Mouse (Mus musculus): ENCODE data around the gene Herpud1.

Gene Herpud1

DNA sequence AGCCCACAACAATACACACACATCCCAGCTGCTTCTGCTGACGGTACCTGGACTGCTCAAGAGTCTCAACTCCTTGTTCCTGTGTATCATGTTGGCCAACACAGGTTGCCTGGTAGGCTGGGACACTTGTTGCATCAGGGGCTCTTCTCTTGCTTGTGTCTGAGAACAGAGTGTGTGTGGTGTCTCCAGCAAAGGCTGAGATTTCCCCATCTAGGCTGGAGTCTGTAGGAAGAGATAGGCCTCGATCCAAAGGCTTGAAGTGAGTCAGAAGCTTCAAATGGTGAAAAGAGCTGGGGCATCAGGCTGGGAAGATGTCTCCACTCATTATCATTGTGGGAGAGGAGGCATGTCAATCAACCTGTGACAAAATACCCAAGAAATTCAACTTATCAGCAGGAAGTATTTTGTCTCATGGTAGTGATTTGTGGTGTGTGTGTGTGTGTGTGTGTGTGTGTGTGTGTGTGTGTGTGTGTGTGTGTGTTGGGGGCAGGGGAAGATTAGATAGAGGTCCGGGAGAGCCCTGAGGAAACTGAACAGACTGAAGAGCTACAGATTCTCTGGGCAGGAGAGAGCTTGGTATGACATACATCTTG is 13.2 kb downstream of the Herpud1 start:
- in situ Hi-C loops (cut with MboI; ENCODE audit: unreplicated experiment in 2 of 2), result no loop called here

DNA sequence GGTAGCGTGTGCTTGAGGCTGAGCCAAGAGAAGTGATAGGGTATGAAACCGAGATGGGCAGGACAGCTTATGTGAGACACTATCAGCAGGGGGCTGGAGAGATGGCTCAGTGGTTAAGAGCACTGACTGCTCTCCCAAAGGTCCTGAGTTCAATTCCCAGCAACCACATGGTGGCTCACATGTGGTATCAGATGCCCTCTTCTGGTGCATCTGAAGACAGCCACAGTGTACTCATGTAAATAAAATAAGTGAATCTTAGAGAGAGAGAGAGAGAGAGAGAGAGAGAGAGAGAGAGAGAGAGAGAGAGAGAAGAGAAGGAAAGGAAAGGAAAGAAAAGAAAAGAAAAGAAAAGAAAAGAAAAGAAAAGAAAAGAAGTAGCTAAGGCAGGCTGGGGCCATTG is 13.7 kb downstream of the Herpud1 start:
- in situ Hi-C loops (cut with MboI; ENCODE audit: unreplicated experiment in 2 of 2), result loop anchor here in 1 of 2 experiments (5.0 kb wide), 1 partner anchor 77 kb away; no protein-coding TSS in a partner anchor

DNA sequence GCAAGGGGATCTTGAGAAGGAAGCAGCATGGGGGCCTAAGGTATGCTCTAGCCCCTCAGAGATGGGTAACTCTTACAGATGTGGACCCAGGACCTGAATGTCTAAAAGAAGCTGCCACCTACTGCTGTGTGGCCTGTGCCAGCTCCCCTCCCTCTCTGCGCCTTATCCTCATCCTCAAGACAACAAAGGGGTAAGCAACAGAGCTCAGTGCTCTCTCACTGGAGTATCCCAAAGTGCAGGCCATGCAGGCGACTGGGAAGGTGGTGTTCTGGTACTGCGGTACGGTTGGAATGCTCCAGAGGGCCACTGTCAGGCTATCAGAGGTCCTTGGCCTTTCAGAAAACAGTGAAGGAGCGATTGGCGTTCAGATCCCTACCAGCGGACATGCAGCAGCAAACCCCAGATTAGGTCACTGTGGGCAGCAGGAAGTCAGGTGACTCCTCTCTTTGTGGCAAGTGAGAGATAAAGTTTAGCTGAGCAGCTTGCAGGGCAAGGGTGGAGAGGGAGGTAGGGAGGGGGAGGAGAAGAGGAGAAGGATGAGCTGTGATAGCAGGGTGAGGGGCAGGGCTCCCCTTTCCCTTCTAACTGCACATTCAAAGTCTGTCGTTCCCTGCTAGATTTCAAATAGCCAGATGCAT is 22.3 kb downstream of the Herpud1 start:
- in situ Hi-C loops (cut with MboI; ENCODE audit: unreplicated experiment in 2 of 2), result no loop called here

DNA sequence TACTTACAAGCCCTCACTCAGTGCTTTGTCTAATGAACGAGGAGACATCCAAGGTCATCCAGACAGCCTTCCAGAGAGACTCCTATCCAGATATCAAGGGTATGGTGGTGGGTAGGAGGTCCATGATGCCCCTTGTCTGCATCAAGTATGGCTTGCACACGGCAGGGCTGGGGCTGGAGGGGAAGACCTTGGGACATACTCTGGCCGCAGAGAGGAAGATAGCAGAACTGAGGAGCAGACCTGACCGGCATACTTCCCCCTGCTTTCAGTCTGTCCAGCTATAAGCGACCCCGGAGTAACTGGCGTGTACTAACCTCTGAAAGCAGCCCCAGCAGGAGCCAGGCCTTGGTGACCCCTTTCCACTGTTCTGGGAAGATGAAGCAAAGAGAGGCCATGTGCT is 23.3 kb downstream of the Herpud1 start:
- in situ Hi-C loops (cut with MboI; ENCODE audit: unreplicated experiment in 2 of 2), result no loop called here

DNA sequence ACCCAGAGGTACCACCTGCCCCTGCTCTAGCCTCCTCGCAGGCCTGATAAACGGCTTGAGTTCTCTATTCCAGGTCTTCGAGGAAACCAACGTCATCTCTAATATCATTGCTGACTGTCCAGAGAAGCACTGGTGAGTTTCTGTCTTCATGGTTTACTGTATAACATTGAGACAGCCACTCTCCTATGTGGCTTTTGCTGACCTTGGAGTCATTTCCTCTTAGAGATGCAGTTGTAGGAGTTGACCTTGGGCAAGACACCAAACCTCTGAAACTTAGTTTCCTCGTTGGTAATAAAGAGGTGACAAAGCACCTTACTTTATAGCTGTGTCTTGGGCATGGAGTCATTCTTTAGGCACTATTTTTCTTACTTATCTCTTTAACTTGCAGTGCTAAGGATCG is 26.3 kb downstream of the Herpud1 start:
- in situ Hi-C loops (cut with MboI; ENCODE audit: unreplicated experiment in 2 of 2), result no loop called here

DNA sequence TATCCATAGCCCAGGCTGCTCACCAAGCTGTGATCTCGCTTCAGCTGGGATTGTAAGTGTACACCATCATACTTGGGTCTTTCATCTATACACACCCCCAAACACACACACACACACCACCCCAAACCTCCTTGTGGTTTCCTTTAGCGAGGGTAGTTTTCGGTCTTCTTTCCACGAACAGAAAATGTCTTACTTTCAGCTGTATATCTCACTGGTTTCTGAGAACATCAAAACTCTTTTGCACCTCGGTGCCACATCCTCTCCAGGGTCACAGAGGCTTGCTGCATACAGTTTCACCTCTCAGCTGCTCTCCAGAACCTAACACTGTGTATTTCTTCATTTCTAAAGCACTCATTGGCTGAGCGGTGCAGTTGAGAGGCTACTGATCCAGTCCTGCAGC is 27.3 kb downstream of the Herpud1 start:
- in situ Hi-C loops (cut with MboI; ENCODE audit: unreplicated experiment in 2 of 2), result no loop called here

DNA sequence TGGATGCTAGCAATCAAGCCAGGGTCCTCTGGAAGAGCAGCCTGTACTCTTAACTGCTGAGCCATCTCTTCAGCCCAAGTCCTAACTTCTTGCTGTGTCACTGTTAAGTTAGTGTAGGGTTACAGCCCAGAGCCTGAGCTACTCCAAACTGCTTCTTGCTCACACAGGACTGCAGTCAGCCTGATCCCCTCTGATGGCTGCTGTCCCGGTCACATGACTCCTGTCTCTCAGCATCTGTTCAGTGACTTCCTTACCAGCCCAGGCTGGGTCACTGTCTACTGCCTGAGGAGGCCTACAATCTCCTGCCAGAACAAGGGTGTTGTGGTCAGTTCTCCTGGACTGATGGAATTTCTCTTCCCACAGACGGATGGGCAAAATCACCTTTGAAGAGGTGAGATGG is 29.0 kb downstream of the Herpud1 start:
- in situ Hi-C loops (cut with MboI; ENCODE audit: unreplicated experiment in 2 of 2), result no loop called here

DNA sequence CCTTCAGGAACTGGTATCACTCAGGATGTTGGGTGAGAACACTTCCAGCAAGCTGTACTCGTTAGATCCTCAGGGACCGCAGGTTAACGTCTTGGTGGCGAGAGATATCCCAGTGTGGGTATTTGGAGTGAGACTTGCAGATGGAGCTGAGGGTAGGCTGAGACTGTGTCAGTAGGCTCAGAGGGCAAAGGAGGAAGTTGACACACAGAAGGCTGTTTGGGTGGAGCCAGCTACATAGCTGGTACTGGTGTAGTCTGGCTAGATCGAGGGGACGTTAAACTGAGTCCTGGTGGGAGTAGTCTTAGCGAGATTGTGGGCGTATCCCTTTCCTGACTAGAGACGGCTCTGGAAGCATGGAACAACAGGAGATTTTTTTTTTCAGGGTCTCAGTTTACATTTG is 31.8 kb downstream of the Herpud1 start:
- in situ Hi-C loops (cut with MboI; ENCODE audit: unreplicated experiment in 2 of 2), result no loop called here

DNA sequence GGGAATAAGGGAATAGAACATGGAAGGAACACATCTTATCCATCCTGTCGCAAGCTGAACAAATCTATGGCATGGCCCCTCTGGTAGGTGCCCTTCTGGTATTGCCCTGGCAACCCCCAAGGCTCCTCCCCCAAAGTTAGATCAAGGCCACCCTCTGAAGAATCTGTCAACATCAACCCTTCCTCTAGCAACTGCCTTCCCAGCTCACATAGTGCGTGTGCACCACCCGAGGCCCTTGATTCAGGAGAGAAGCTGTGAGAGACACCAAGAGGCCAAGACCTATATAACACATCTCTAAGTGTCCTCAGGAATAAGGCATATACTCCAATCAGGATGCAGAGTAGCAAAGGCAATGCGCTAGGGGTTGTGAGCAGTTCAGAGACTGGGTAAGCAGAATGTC is 36.0 kb downstream of the Herpud1 start:
- in situ Hi-C loops (cut with MboI; ENCODE audit: unreplicated experiment in 2 of 2), result no loop called here

DNA sequence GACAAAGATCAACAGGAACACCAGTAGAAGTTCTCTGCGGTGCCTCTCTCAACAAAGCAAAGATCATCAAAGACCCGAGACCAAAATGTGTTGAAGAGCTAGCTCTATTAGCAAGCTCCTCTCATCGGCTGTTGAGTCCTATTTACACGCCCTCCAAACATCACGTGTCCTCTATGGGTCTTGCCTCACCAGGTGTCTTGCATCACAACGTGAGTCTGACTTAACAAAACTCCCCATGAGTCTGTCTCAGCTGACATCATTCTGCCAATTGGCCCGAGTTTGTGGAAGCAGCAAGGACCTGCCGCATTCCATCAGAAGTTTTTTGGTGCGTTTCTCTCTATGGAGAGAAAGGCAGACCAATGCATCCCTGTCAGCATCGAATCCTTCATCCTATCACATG is 41.7 kb downstream of the Herpud1 start:
- in situ Hi-C loops (cut with MboI; ENCODE audit: unreplicated experiment in 2 of 2), result no loop called here

DNA sequence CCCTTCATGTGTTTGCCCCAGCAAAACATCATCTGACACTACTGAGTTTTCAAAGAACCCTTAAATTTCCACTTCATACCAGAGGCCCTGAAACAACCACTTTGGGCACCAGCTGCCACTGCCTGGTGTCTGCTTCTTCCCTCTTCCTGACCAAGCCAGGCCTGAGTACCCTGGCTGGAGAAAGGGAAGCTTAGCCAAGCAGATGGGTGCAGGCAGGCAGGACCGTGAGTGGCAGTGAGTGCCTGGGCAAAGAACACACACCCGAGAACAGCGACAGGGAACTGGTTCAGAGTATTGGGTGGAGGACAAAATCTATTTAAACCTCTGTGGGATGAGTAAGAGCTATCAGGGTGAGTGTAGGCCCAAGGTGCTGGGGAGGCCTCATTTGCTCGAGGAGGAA is 42.2 kb downstream of the Herpud1 start:
- in situ Hi-C loops (cut with MboI; ENCODE audit: unreplicated experiment in 2 of 2), result no loop called here

DNA sequence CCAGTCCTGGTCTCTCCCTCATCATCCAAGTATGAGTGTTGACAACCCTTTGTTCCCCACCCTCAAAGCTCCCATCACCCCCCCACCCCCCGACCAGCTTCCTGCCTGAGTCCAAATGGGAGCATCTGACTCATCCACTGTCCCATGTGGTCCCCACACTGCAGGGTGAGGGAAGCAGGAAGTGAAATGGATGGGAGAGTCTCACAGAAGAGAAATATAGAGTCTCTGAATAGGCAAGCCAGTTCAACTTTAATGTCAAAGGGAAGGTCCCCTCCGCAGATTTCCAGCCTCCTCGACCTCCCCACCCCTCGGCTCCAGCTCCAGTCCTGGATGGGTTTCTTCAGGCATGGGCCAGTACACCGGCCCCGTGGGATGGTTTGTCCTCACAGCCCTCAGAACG is 43.1 kb downstream of the Herpud1 start:
- in situ Hi-C loops (cut with MboI; ENCODE audit: unreplicated experiment in 2 of 2), result no loop called here

DNA sequence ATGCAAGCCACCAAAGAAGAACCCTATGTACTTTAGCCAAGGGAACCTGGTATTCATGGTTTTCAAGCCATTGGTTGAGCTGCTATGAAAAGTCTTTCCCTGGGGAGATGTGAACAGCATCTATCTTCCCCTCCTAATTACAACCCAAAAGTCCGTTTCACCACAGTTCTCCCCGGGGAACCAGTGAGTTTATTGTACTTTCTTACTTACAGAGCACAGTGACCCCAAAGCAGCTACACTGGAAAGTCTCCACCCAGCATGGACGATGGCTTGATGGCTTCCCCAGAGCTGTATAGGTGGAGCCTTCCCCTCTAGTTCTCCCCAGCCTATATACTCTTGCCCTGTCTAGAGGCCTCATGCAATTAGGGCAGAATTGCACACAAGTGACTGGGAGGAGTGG is 46.0 kb downstream of the Herpud1 start:
- in situ Hi-C loops (cut with MboI; ENCODE audit: unreplicated experiment in 2 of 2), result loop anchor here (5.0 to 10.0 kb wide), 2 partner anchors 45 to 53 kb away; no protein-coding TSS in a partner anchor

DNA sequence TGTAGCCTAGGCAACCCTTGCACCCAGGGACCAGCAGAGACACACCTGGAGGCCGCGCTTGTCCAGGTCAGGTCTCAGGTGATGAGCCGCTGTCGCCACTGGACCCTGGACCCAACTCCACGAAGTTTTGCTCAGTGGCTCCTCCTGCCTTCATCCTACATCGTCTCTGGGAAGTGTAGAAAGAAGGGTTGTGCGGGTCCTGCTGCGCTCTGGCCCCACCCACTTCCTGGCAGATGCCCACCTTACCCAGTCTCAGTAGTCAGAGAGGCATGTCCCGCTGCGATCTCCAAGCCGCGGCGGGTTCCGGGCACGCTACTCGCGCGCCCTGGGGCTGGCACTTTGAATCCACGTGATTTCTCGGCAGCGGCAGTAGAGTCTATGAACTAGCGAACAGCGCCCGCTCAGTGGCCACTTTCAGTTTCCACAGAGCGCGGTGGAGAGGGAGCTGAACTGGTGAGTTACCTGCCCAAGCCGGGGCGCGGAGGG is 47.8 kb downstream of the Herpud1 start, which contains the start of gene Nlrc5:
Gene Nlrc5 (plus strand): TSS at position 376 of the 486 bp plus-strand sequence.
- in situ Hi-C loops (cut with MboI; ENCODE audit: unreplicated experiment in 2 of 2), result loop anchor here (5.0 to 10.0 kb wide), 2 partner anchors 43 to 51 kb away; no protein-coding TSS in a partner anchor

DNA sequence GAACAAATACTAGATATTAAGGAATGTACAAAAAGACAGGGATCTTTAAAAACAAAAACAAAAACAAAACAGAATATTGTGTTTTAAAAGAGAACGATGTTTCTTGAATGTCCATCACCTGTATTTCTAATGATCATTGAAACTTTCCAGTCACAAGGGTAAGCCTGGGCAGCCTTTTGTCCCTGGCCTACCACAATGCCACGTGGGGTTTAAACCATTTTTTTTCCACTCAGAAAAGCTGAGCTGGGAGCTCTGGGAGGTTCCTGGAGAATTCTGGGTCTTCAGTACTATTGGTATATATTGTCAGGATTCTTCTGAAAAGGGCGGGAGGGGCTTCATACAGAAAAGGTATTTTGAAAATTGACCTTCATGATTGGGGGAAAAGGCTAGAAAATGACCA is 48.7 kb downstream of the Herpud1 start:
- in situ Hi-C loops (cut with MboI; ENCODE audit: unreplicated experiment in 2 of 2), result loop anchor here (5.0 to 10.0 kb wide), 2 partner anchors 42 to 50 kb away; no protein-coding TSS in a partner anchor

DNA sequence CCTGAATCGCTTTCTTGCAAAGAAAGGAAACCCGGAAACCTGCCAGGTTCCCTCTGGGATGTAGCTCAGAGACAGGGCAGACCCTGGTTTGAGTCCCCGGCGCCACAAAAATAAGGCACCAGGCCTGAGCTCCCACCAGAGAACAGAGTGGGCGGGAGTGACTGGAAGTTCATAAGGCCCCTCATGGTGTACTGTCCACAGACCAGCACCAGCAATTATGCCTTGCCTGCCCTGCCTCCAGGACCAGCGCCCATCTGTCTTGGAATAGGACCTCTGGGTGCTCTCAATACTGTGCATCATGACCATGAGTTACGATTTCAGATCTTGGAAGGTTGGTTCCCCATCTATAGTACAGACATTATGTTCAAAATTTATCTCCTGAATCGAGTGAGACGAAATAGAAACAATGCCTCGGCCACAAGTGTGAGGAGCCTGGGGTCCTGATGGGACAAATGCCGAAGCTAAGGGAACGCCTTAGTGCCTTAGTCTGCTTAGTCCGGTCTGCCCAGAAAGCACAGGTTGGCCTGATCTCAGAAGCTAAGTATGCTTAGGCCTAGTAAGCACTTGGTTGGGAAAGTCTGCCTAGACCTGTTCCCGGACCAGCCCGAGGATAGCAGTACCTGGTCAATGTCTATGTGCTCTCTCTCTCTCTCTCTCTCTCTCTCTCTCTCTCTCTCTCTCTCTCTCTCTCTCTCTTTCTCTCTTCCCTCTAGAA is 49.3 kb downstream of the Herpud1 start:
- in situ Hi-C loops (cut with MboI; ENCODE audit: unreplicated experiment in 2 of 2), result loop anchor here in 1 of 2 experiments (10.0 kb wide), 1 partner anchor 49 kb away; no protein-coding TSS in a partner anchor

DNA sequence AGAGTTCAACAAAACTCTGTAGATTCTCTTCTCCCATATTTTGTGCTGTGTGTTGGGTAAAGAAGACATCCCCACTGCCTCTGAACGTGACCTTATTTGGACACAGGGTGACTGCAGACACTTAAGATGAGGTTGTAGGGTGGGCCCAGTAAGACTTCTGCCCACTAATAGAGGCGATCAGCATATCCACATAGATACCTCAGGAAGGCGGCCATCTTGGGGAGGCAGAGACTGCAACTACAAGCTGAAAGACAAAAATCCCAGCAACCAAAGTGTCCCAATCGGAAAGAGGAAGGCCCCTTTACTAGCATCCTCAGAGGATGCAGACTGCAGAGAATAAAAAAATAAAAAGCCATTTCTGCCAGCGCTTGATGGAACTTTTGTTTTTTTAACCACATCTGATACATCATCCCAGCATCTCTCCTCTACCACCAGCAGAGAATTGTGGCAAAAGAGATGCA is 49.9 kb downstream of the Herpud1 start:
- in situ Hi-C loops (cut with MboI; ENCODE audit: unreplicated experiment in 2 of 2), result loop anchor here in 1 of 2 experiments (10.0 kb wide), 1 partner anchor 49 kb away; no protein-coding TSS in a partner anchor

DNA sequence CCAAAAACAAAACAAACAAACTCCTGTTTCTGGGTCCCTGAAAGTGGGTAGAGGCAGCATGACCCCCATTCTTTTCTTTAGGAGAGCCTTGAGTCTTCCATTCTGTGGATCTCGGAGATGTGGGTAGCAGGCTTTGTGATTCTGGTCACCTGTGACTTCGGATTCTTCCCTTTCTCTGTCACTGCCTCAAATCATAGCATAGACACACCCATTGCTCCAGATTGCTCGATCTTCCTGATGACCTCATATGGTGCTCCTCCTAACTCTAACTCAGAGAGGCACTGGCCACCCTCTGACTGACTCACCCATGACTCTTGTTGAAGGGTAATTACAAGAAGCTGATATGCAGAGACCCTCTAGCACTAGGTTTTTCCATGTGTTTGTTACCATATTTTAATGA is 50.7 kb downstream of the Herpud1 start:
- in situ Hi-C loops (cut with MboI; ENCODE audit: unreplicated experiment in 2 of 2), result loop anchor here in 1 of 2 experiments (10.0 kb wide), 1 partner anchor 48 kb away; no protein-coding TSS in a partner anchor

DNA sequence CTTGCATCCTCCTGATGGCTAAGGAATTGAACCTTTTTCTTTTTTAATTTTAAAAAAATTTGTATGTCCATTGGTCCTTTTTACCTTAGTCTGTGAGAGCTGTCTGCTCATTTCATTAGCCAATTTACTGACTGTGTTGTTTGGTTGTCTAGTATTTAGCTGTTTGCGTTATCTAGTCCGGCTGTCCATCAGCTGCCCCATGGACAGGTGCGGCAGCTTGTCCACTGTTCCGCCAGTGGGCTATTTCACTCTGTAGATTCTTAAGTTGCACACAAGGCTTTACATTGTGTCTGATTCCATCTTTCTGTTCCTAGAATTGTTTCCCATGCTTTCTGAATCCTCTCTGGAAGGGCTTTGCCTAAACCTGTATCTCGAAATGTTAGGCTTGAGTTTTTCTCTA is 52.4 kb downstream of the Herpud1 start:
- in situ Hi-C loops (cut with MboI; ENCODE audit: unreplicated experiment in 2 of 2), result loop anchor here in 1 of 2 experiments (10.0 kb wide), 1 partner anchor 46 kb away; no protein-coding TSS in a partner anchor

DNA sequence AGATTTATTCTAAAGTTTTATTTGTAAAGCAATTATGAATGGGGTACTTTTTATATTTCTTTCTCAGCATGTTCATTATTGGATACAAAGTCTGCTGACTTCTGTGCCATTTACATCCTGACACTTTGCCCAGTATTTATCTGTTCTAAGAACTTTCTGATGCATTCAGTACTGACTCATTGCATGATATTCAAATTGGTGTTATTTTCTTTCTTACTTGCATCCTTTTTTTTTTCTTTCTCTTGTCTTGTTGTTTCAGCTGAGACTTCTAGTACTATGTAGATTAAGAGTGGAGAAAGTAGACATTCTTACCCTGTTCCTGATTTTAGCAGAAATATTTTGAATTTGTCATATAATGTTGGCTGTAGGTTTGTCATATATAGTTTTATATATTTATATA is 53.5 kb downstream of the Herpud1 start:
- in situ Hi-C loops (cut with MboI; ENCODE audit: unreplicated experiment in 2 of 2), result loop anchor here in 1 of 2 experiments (10.0 kb wide), 1 partner anchor 45 kb away; no protein-coding TSS in a partner anchor

DNA sequence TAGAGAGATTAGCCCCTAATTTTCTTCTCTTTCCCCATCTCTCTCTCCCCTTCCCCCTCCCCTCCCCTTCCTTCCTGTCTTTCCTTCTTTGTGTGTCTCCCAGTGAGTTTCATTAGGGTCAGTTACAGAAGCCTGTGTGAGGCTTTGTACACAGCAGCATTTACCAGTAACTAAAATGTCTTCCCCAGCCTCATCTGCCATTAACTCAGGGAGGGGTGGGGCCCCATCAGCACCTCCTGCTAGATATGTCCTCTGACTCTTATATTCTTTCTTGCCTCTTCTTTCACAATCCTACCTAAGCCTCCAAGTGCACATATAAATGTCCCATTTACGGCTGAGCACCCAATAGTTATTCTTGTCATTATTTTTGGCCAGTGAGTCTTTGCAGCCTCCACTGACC is 54.2 kb downstream of the Herpud1 start:
- in situ Hi-C loops (cut with MboI; ENCODE audit: unreplicated experiment in 2 of 2), result no loop called here

All from v-Abl transformed pro-B cells (cell line).